Mouse (Mus musculus) gastrocnemius, adult 2 months (tissue): Measurements from ENCODE around the gene Tinf2. TPM values are rescaled to one million over a fixed set of nuclear protein-coding genes. Genes with fewer than 3 reads are reported as not detected.

Experiments used
- DNase-seq: peaks from one replicate; pipeline ENCODE4 v3.0.0; 2022
- H3K27ac ChIP-seq: fragments of 200-600 bp; 2 replicates; pipeline ENCODE4 v1.8.1; 2022; ENCODE audit warnings: mild to moderate bottlenecking
- H3K4me3 ChIP-seq: fragments of 200-600 bp; 2 replicates; pipeline ENCODE4 v1.8.1; 2022; ENCODE audit warnings: mild to moderate bottlenecking, moderate library complexity
- CTCF ChIP-seq: fragments of 200-600 bp; IDR thresholded peaks from 2 replicates; pipeline ENCODE4 v1.8.1; 2022; ENCODE audit warnings: antibody characterized with exemption, mild to moderate bottlenecking, moderate library complexity
- intact Hi-C: fragments of 180-260 bp; cut with DNase I; formaldehyde crosslinking; loops from one replicate; pipeline ENCODE4 v1.15.1; 2025
- total RNA-seq, 2 experiments: library from RNA; stranded (reverse); gene quantifications; 2 replicates each; pipeline ENCODE4 v1.2.3; 2021

The Tinf2 gene
- total RNA-seq, 2 experiments from 2014 or later = 10.4 to 13.1 TPM

- no peak overlapping the region for H3K4me3 ChIP-seq
- no peak for TF ChIP-seq CTCF
- intact Hi-C loops = loop anchor here (5.0 kb wide), 1 partner anchor 37 kb away; the partner anchor contains the start of gene Tinf2
- DNase-seq = no peak
- no peak overlapping the region for H3K27ac ChIP-seq
These were observed 38.1 kb upstream of the Tinf2 start for GRCm38 (mm10) chr14:55719737-55720136.

GRCm38 (mm10) chr14:55716884-55717283 is 35.3 kb upstream of the Tinf2 start:
- H3K4me3 ChIP-seq = no peak overlapping the region
- intact Hi-C loops = no loop called here
- DNase-seq = no peak
- no peak for TF ChIP-seq CTCF
- H3K27ac ChIP-seq = no peak overlapping the region

- H3K4me3 ChIP-seq = no peak overlapping the region
- intact Hi-C loops = no loop called here
- TF ChIP-seq CTCF = no peak
- no peak overlapping the region for H3K27ac ChIP-seq
- DNase-seq = no peak
These were observed 34.7 kb upstream of the Tinf2 start for GRCm38 (mm10) chr14:55716271-55716670.

GRCm38 (mm10) chr14:55714893-55715292 is 33.3 kb upstream of the Tinf2 start:
- Histone ChIP-seq H3K27ac (no peak overlapping the region), H3K4me3 (no peak overlapping the region)
- no peak for TF ChIP-seq CTCF
- DNase-seq = no peak
- intact Hi-C loops = no loop called here

GRCm38 (mm10) chr14:55713729-55714122 is 32.1 kb upstream of the Tinf2 start, which contains the start of gene Tgm1:
Tgm1 (minus strand) TSS chr14:55713926.
- intact Hi-C loops = no loop called here
- peak within 1 kb of the TSS; percentile 48 for H3K4me3 ChIP-seq
- no peak for DNase-seq
- H3K27ac ChIP-seq = no peak within 1 kb of the TSS
- no peak for TF ChIP-seq CTCF

GRCm38 (mm10) chr14:55713007-55713728 is 31.5 kb upstream of the Tinf2 start:
- H3K4me3 ChIP-seq = peak overlapping the region; percentile 48
- DNase-seq = peak; percentile 53
- intact Hi-C loops = no loop called here
- TF ChIP-seq CTCF = no peak
- no peak overlapping the region for H3K27ac ChIP-seq

- intact Hi-C loops = no loop called here
- H3K4me3 ChIP-seq = no peak overlapping the region
- no peak overlapping the region for H3K27ac ChIP-seq
- no peak for TF ChIP-seq CTCF
- DNase-seq = no peak
These were observed 30.2 kb upstream of the Tinf2 start for GRCm38 (mm10) chr14:55711786-55712185.

- no peak overlapping the region for H3K27ac ChIP-seq
- DNase-seq = no peak
- no peak for TF ChIP-seq CTCF
- intact Hi-C loops = no loop called here
- H3K4me3 ChIP-seq = no peak overlapping the region
These were observed 27.9 kb upstream of the Tinf2 start for GRCm38 (mm10) chr14:55709509-55709908.

- H3K27ac ChIP-seq = no peak overlapping the region
- no peak for DNase-seq
- no peak overlapping the region for H3K4me3 ChIP-seq
- intact Hi-C loops = no loop called here
- TF ChIP-seq CTCF = no peak
These were observed 25.8 kb upstream of the Tinf2 start for GRCm38 (mm10) chr14:55707397-55707796.

- intact Hi-C loops = no loop called here
- no peak for TF ChIP-seq CTCF
- Histone ChIP-seq H3K4me3 (no peak overlapping the region), H3K27ac (no peak overlapping the region)
- no peak for DNase-seq
These were observed 24.5 kb upstream of the Tinf2 start for GRCm38 (mm10) chr14:55706051-55706600.

- intact Hi-C loops = no loop called here
- DNase-seq = no peak
- Histone ChIP-seq H3K27ac (no peak overlapping the region), H3K4me3 (no peak overlapping the region)
- no peak for TF ChIP-seq CTCF
These were observed 21.1 kb upstream of the Tinf2 start for GRCm38 (mm10) chr14:55702761-55703160.

GRCm38 (mm10) chr14:55701131-55701530 is 19.5 kb upstream of the Tinf2 start:
- Histone ChIP-seq H3K4me3 (no peak overlapping the region), H3K27ac (no peak overlapping the region)
- no peak for DNase-seq
- intact Hi-C loops = no loop called here
- no peak for TF ChIP-seq CTCF

- TF ChIP-seq CTCF = no peak
- H3K27ac ChIP-seq = no peak overlapping the region
- intact Hi-C loops = no loop called here
- H3K4me3 ChIP-seq = peak overlapping the region; percentile 36; the same call in 1 of the 2 replicates
- DNase-seq = no peak
These were observed 15.6 kb upstream of the Tinf2 start for GRCm38 (mm10) chr14:55697226-55697625.

- no peak for TF ChIP-seq CTCF
- Histone ChIP-seq H3K4me3 (no peak overlapping the region), H3K27ac (no peak overlapping the region)
- no peak for DNase-seq
- intact Hi-C loops = no loop called here
These were observed 7.8 kb upstream of the Tinf2 start for GRCm38 (mm10) chr14:55689433-55689832.
